Mouse (Mus musculus) myocyte (in vitro differentiated cells): ENCODE measurements around the gene Wdr90. TPM values are rescaled to one million over a fixed set of nuclear protein-coding genes. Genes with fewer than 3 reads are reported as not detected.
A peak's percentile ranks its signal among the peaks of the same experiment; 100 is the strongest.

Experiments used
- H3K27me3 ChIP-seq: one replicate; pipeline ENCODE4 v1.6.1; 2011; ENCODE audit not compliant: control insufficient read depth, insufficient read depth, insufficient read length
- H3K36me3 ChIP-seq: one replicate; pipeline ENCODE4 v1.6.1; 2011; ENCODE audit not compliant: control insufficient read depth, insufficient read depth
- H3K4me2 ChIP-seq: one replicate; pipeline ENCODE4 v1.6.1; 2011; ENCODE audit warnings: low read depth, control low read depth
- H3K4me3 ChIP-seq: one replicate; pipeline ENCODE4 v1.5.1; 2011; ENCODE audit warnings: mild to moderate bottlenecking, control low read depth, moderate library complexity
- H3K79me2 ChIP-seq: one replicate; pipeline ENCODE4 v1.6.1; 2011; ENCODE audit not compliant: control insufficient read depth, insufficient read depth
- H3ac ChIP-seq: one replicate; pipeline ENCODE4 v1.6.1; 2011; ENCODE audit not compliant: control insufficient read depth, insufficient read length
- CEBPB ChIP-seq: IDR thresholded peaks from 2 replicates; pipeline ENCODE4 v1.6.1; 2011; ENCODE audit warnings: mild to moderate bottlenecking, moderate library complexity; ENCODE audit not compliant: poor library complexity, insufficient read depth, severe bottlenecking
- E2F4 ChIP-seq: IDR thresholded peaks from one replicate; pipeline ENCODE4 v1.6.1; 2011; ENCODE audit warnings: mild to moderate bottlenecking, control low read depth, moderate library complexity; ENCODE audit not compliant: insufficient read depth
- MAX ChIP-seq: IDR thresholded peaks from one replicate; pipeline ENCODE4 v1.6.1; 2011; ENCODE audit warnings: low read depth, mild to moderate bottlenecking, control low read depth
- MYOD1 ChIP-seq, 3 experiments: IDR thresholded peaks; one replicate each; pipeline ENCODE4 v1.6.1; 2011; ENCODE audit warnings: control low read depth in 2 of 3, low read depth in 2 of 3, mild to moderate bottlenecking in 2 of 3, moderate library complexity in 1 of 3; ENCODE audit not compliant: insufficient read length in 2 of 3, control insufficient read depth in 1 of 3
- MYOG ChIP-seq, 3 experiments: IDR thresholded peaks; one replicate each; pipeline ENCODE4 v1.6.1; 2011; ENCODE audit warnings: control low read depth in 2 of 3, low read depth in 2 of 3, mild to moderate bottlenecking in 2 of 3; ENCODE audit not compliant: insufficient read length in 2 of 3, control insufficient read depth in 1 of 3, insufficient read depth in 1 of 3
- POLR2A ChIP-seq: IDR thresholded peaks from one replicate; pipeline ENCODE4 v1.6.1; 2011; ENCODE audit warnings: low read depth, mild to moderate bottlenecking, control low read depth, moderate library complexity; ENCODE audit not compliant: insufficient read length
- POLR2AphosphoS2 ChIP-seq: IDR thresholded peaks from one replicate; pipeline ENCODE4 v1.6.1; 2011; ENCODE audit warnings: low read depth, control low read depth; ENCODE audit not compliant: insufficient read length
- REST ChIP-seq: IDR thresholded peaks from one replicate; pipeline ENCODE4 v1.6.1; 2011; ENCODE audit warnings: mild to moderate bottlenecking, control low read depth, moderate library complexity; ENCODE audit not compliant: insufficient read depth, insufficient read length
- SRF ChIP-seq: IDR thresholded peaks from one replicate; pipeline ENCODE4 v1.6.1; 2011; ENCODE audit warnings: low read depth; ENCODE audit not compliant: control insufficient read depth, insufficient read length
- TCF12 ChIP-seq: IDR thresholded peaks from one replicate; pipeline ENCODE4 v1.6.1; 2011; ENCODE audit warnings: mild to moderate bottlenecking, control low read depth; ENCODE audit not compliant: poor library complexity, insufficient read depth, severe bottlenecking
- TCF3 ChIP-seq: IDR thresholded peaks from one replicate; pipeline ENCODE4 v1.6.1; 2011; ENCODE audit warnings: low read depth, control low read depth; ENCODE audit not compliant: insufficient read length
- USF1 ChIP-seq: IDR thresholded peaks from one replicate; pipeline ENCODE4 v1.6.1; 2011; ENCODE audit warnings: low read depth, mild to moderate bottlenecking, control low read depth, moderate library complexity
- polyA plus RNA-seq: library from polyadenylated mRNA; unstranded; fragments of >200 nt; fragmentation: generic; extraction: Trizol; gene quantifications from one replicate; pipeline ENCODE4 v1.2.1, GENCODE M21; 2012; ENCODE audit warnings: missing spikeins

Gene Wdr90
- polyA plus RNA-seq, 1 experiment: 7.4 TPM

DNA sequence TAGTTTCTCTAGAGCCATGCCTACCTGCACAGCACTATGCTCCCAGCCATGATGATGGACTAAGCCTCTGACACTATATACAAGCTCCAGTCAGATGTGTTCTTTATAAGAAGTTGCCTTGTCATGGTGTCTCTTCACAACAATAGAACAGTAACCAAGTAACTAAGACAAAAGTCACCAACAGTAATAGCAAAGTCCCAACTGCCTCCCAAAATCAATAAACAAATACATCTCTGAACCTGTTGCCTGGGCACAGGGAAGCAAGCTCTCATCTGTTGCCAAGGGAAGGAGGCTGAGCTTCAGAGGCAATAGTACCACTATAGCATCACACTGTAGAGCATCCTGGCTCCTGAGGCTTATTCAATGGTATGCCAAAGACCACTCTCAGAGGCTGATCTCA, 25.5 kb upstream of the Wdr90 start:
- Histone ChIP-seq H3K79me2 (no peaks in the 10 kb centered on the region), H3K36me3 (peaks cover 8% of the 10 kb centered on the region), H3ac (no peak overlapping the region), H3K4me3 (no peak overlapping the region), H3K27me3 (no peaks in the 10 kb centered on the region), H3K4me2 (no peak overlapping the region)
- TF ChIP-seq USF1: no peak
- TF ChIP-seq MAX: no peak
- TF ChIP-seq MYOD1 (IDR thresholded peaks at IDR 0.05; ENCODE audit: control insufficient read depth in 1 of 3, insufficient read length in 2 of 3, low read depth in 2 of 3): no peak
- TF ChIP-seq POLR2AphosphoS2: no peak
- TF ChIP-seq POLR2A: no peak
- TF ChIP-seq E2F4: no peak
- TF ChIP-seq MYOG (IDR thresholded peaks at IDR 0.05; ENCODE audit: control insufficient read depth in 1 of 3, insufficient read depth in 1 of 3, insufficient read length in 2 of 3, low read depth in 2 of 3): no peak
- no peak for TF ChIP-seq CEBPB
- no peak for TF ChIP-seq TCF3
- no peak for TF ChIP-seq TCF12
- no peak for TF ChIP-seq SRF
- TF ChIP-seq REST: no peak

GRCm38 (mm10) chr17:25885636-25886035, 24.3 kb upstream of the Wdr90 start:
- peaks cover 8% of the 10 kb centered on the region for H3K36me3 ChIP-seq
- H3K4me2 ChIP-seq: no peak overlapping the region
- no peaks in the 10 kb centered on the region for H3K79me2 ChIP-seq
- no peak overlapping the region for H3ac ChIP-seq
- no peak overlapping the region for H3K4me3 ChIP-seq
- no peaks in the 10 kb centered on the region for H3K27me3 ChIP-seq
- no peak for TF ChIP-seq TCF3
- no peak for TF ChIP-seq E2F4
- TF ChIP-seq MYOG (IDR thresholded peaks at IDR 0.05; ENCODE audit: control insufficient read depth in 1 of 3, insufficient read depth in 1 of 3, insufficient read length in 2 of 3, low read depth in 2 of 3): no peak
- TF ChIP-seq SRF: no peak
- TF ChIP-seq POLR2AphosphoS2: no peak
- TF ChIP-seq REST: no peak
- TF ChIP-seq USF1: no peak
- no peak for TF ChIP-seq MAX
- no peak for TF ChIP-seq TCF12
- no peak for TF ChIP-seq MYOD1 (IDR thresholded peaks at IDR 0.05; ENCODE audit: control insufficient read depth in 1 of 3, insufficient read length in 2 of 3, low read depth in 2 of 3)
- TF ChIP-seq CEBPB: no peak
- no peak for TF ChIP-seq POLR2A

DNA sequence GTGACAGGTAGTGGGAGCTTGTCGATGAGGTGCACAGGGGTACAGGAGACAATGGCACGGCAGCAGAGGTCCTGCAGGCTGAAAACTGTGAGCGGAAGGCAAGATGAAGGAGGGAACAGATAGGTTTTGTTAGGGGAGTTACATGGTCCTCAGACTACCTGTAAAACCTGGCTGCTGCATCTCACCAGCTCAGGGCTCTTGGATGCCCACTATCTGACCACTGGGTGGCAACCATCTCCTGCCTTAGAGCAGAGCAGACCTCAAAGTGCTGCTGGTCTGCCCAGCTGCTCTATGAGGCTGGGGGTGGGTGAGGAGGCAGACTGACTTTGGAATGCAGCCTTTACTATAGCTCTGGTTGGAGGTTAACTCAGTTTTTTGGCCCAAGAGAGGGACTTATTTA, 22.5 kb upstream of the Wdr90 start:
- H3K27me3 ChIP-seq: no peaks in the 10 kb centered on the region
- TF ChIP-seq USF1 (no peak), POLR2AphosphoS2 (peak; percentile 27)
- no peaks in the 10 kb centered on the region for H3K36me3 ChIP-seq
- H3K4me2 ChIP-seq: no peak overlapping the region
- H3K79me2 ChIP-seq: no peaks in the 10 kb centered on the region
- H3K4me3 ChIP-seq: no peak overlapping the region
- no peak overlapping the region for H3ac ChIP-seq

GRCm38 (mm10) chr17:25883268-25883667, 22.0 kb upstream of the Wdr90 start:
- no peaks in the 10 kb centered on the region for H3K79me2 ChIP-seq
- TF ChIP-seq MAX (no peak), CEBPB (no peak), POLR2A (no peak), SRF (no peak), USF1 (no peak), POLR2AphosphoS2 (no peak), MYOG (IDR thresholded peaks at IDR 0.05; ENCODE audit: control insufficient read depth in 1 of 3, insufficient read depth in 1 of 3, insufficient read length in 2 of 3, low read depth in 2 of 3) (no peak), REST (no peak), E2F4 (no peak), MYOD1 (IDR thresholded peaks at IDR 0.05; ENCODE audit: control insufficient read depth in 1 of 3, insufficient read length in 2 of 3, low read depth in 2 of 3) (no peak), TCF12 (no peak), TCF3 (no peak)
- H3K27me3 ChIP-seq: no peaks in the 10 kb centered on the region
- no peak overlapping the region for H3ac ChIP-seq
- H3K36me3 ChIP-seq: no peaks in the 10 kb centered on the region
- H3K4me2 ChIP-seq: no peak overlapping the region
- H3K4me3 ChIP-seq: no peak overlapping the region

DNA sequence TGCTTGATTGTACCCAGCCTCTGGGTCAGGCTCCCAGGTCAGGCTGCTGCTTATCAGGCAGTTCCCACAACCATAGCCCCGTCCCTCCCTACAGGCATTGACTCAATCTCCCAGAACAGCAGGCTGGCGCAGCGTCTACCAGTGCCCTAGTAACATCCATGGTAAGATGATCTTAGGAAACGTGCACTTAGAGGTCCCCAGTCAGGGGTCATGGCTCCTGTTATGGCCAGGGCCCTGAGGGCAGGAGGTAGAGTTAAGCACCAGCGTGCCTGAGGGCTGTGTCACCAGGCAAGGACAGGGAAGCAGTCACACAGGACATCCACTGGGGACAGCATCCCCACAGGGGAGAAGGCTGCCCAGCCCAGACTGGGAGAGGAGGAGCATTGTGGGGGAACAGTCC, 21.0 kb upstream of the Wdr90 start:
- Histone ChIP-seq H3ac (no peak overlapping the region), H3K36me3 (no peaks in the 10 kb centered on the region), H3K79me2 (no peaks in the 10 kb centered on the region), H3K4me2 (no peak overlapping the region), H3K4me3 (no peak overlapping the region), H3K27me3 (no peaks in the 10 kb centered on the region)
- no peak for TF ChIP-seq MYOD1 (IDR thresholded peaks at IDR 0.05; ENCODE audit: control insufficient read depth in 1 of 3, insufficient read length in 2 of 3, low read depth in 2 of 3)
- TF ChIP-seq POLR2A: peak; percentile 27
- TF ChIP-seq POLR2AphosphoS2: peak; percentile 66
